Mouse (Mus musculus): ENCODE data around the gene Armh3. TPM values are rescaled to one million over a fixed set of nuclear protein-coding genes. Genes with fewer than 3 reads are reported as not detected.

Armh3 gene
- polyA plus RNA-seq, 1 experiment from 2014 or later = 15.0 TPM

GRCm38 (mm10) chr19:45945986-45946385, 52.3 kb downstream of the Armh3 start:
- ATAC-seq (replicated peaks; ENCODE audit: low FRiP score, low TSS enrichment, low read depth) = no peak
- 86% methylated on average over 2 of the region's 2 CpGs for WGBS
- peaks cover 48% of the 10 kb centered on the region for H3K36me3 ChIP-seq (ENCODE audit: control insufficient read depth, insufficient read depth, low read length)

DNA sequence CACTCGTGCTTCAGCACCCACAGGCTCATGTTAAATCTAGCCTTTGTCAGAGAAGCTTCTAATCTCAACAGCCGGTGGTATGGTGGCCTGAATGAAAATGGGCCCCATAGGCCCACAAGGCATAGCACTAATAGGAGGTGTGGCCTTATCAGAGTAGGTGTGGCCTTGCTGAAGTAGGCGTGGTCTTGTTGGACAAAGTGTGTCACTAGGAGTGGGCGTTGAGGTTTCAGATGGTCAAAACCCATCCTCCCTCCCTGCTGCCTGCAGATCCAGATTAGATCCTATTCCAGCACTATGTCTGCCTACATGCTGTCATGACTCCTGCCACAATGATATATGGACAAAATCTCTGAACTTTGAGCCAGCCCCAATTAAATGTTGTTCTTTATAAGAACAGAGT, 54.5 kb downstream of the Armh3 start:
- Histone ChIP-seq H3K4me3 (ENCODE audit: low read depth, low read length) (no peak overlapping the region), H3K4me2 (ENCODE audit: low read length) (no peak overlapping the region), H3K27ac (ENCODE audit: low read depth) (no peak overlapping the region), H3K9ac (ENCODE audit: low read length) (no peak overlapping the region), H3K27me3 (replicated peaks; ENCODE audit: control insufficient read depth, insufficient read depth, low read length) (no peaks in the 10 kb centered on the region), H3K4me1 (replicated peaks; ENCODE audit: control insufficient read depth, insufficient read depth, low read length) (no peaks in the 10 kb centered on the region), H3K9me3 (ENCODE audit: control insufficient read depth, low read length) (no peaks in the 10 kb centered on the region), H3K36me3 (ENCODE audit: control insufficient read depth, insufficient read depth, low read length) (peaks cover 47% of the 10 kb centered on the region)
- ATAC-seq (replicated peaks; ENCODE audit: low FRiP score, low TSS enrichment, low read depth) (no peak), DNase-seq (ENCODE audit: low spot score) (no peak)
- 75% methylated on average over 4 of the region's 4 CpGs for WGBS

More at GRCm38 (mm10) chr19:45945986-45946385, 52.3 kb downstream of the Armh3 start:
- DNase-seq (ENCODE audit: low spot score) = no peak
- Histone ChIP-seq H3K27me3 (replicated peaks; ENCODE audit: control insufficient read depth, insufficient read depth, low read length) (no peaks in the 10 kb centered on the region), H3K27ac (ENCODE audit: low read depth) (no peak overlapping the region), H3K9me3 (ENCODE audit: control insufficient read depth, low read length) (no peaks in the 10 kb centered on the region), H3K9ac (ENCODE audit: low read length) (no peak overlapping the region), H3K4me3 (ENCODE audit: low read depth, low read length) (no peak overlapping the region), H3K4me2 (ENCODE audit: low read length) (no peak overlapping the region), H3K4me1 (replicated peaks; ENCODE audit: control insufficient read depth, insufficient read depth, low read length) (no peaks in the 10 kb centered on the region)

DNA sequence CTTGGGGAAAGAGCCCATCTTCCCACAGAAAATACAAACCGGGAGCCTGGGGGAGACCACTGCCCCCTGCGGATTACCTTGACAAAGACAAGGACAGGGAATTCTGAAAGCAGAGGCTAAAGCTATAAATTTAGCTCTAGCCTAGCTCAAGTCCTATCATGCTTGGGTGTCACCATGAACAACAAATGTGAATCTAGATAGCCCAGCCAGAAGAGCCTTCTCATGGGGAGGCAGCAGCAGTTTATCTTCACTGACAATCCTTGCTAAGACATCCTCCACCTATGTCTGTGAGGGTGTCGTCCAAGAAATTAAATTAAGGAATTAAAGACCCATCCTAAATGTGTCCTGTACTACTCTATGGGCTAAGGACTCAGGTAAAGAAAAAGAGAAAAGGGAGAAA, 60.2 kb downstream of the Armh3 start:
- no peak overlapping the region for H3K9ac ChIP-seq (ENCODE audit: low read length)
- no peak for ATAC-seq (replicated peaks; ENCODE audit: low FRiP score, low TSS enrichment, low read depth)
- no peaks in the 10 kb centered on the region for H3K9me3 ChIP-seq (ENCODE audit: control insufficient read depth, low read length)
- 43% methylated on average over 3 of the region's 3 CpGs for WGBS
- no peak overlapping the region for H3K4me3 ChIP-seq (ENCODE audit: low read depth, low read length)
- no peaks in the 10 kb centered on the region for H3K27me3 ChIP-seq (replicated peaks; ENCODE audit: control insufficient read depth, insufficient read depth, low read length)
- H3K36me3 ChIP-seq (ENCODE audit: control insufficient read depth, insufficient read depth, low read length) = peaks cover 27% of the 10 kb centered on the region
- no peak overlapping the region for H3K4me2 ChIP-seq (ENCODE audit: low read length)
- DNase-seq (ENCODE audit: low spot score) = no peak
- H3K4me1 ChIP-seq (replicated peaks; ENCODE audit: control insufficient read depth, insufficient read depth, low read length) = no peaks in the 10 kb centered on the region
- no peak overlapping the region for H3K27ac ChIP-seq (ENCODE audit: low read depth)

DNA sequence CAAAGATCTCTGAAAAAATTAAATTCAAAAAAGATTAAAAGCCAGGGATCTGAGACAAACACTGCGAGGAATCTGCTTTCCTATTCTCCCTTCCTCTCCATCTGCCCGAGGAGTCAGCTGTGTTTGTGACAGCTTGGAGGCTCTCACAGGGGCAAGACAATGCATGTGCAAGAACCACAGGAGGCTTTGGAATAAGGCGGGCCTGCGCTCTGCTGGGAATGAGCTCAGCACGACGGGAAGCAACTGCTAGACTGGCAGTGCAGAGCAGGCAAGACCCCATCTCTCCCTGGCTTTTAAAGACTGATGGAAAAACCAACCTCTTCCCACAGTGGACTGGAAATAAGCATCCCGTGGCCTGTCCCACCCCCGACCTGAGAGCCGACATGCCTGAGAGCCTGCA, 60.8 kb downstream of the Armh3 start:
- ATAC-seq (replicated peaks; ENCODE audit: low FRiP score, low TSS enrichment, low read depth) = no peak
- Histone ChIP-seq H3K4me2 (ENCODE audit: low read length) (no peak overlapping the region), H3K27me3 (replicated peaks; ENCODE audit: control insufficient read depth, insufficient read depth, low read length) (no peaks in the 10 kb centered on the region), H3K4me3 (ENCODE audit: low read depth, low read length) (no peak overlapping the region), H3K9me3 (ENCODE audit: control insufficient read depth, low read length) (no peaks in the 10 kb centered on the region), H3K36me3 (ENCODE audit: control insufficient read depth, insufficient read depth, low read length) (peaks cover 32% of the 10 kb centered on the region), H3K9ac (ENCODE audit: low read length) (no peak overlapping the region), H3K27ac (ENCODE audit: low read depth) (no peak overlapping the region), H3K4me1 (replicated peaks; ENCODE audit: control insufficient read depth, insufficient read depth, low read length) (no peaks in the 10 kb centered on the region)
- no peak for DNase-seq (ENCODE audit: low spot score)
- 46% methylated on average over 9 of the region's 9 CpGs for WGBS

DNA sequence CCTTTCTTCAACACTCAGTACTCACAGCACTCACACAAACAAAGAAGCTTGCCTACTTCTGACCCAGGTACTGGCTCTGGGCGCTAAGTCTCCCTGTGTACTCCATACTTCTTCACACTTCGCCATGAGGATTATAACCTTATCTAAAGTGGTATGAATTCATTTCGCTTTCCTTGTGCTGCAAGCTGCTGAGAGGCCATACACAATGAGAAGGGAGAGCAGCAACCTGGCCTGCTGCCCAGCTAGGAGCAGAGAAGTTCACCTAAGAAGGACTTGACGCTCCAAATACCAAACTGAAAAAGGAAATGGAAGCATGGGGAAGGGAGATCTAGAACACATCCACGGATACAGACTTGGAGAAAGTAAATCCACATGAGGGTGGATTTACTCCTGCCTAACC, 71.1 kb downstream of the Armh3 start:
- Histone ChIP-seq H3K36me3 (ENCODE audit: control insufficient read depth, insufficient read depth, low read length) (peaks cover 25% of the 10 kb centered on the region), H3K4me3 (ENCODE audit: low read depth, low read length) (no peak overlapping the region), H3K9me3 (ENCODE audit: control insufficient read depth, low read length) (no peaks in the 10 kb centered on the region), H3K27ac (ENCODE audit: low read depth) (no peak overlapping the region), H3K4me1 (replicated peaks; ENCODE audit: control insufficient read depth, insufficient read depth, low read length) (no peaks in the 10 kb centered on the region), H3K9ac (ENCODE audit: low read length) (no peak overlapping the region), H3K4me2 (ENCODE audit: low read length) (no peak overlapping the region), H3K27me3 (replicated peaks; ENCODE audit: control insufficient read depth, insufficient read depth, low read length) (no peaks in the 10 kb centered on the region)
- no peak for ATAC-seq (replicated peaks; ENCODE audit: low FRiP score, low TSS enrichment, low read depth)
- WGBS = 88% methylated on average over 5 of the region's 5 CpGs
- DNase-seq (ENCODE audit: low spot score) = no peak

- WGBS = 91% methylated on average over 8 of the region's 8 CpGs
- Histone ChIP-seq H3K4me1 (replicated peaks; ENCODE audit: control insufficient read depth, insufficient read depth, low read length) (no peaks in the 10 kb centered on the region), H3K36me3 (ENCODE audit: control insufficient read depth, insufficient read depth, low read length) (peaks cover 25% of the 10 kb centered on the region), H3K9ac (ENCODE audit: low read length) (no peak overlapping the region), H3K27ac (ENCODE audit: low read depth) (no peak overlapping the region), H3K27me3 (replicated peaks; ENCODE audit: control insufficient read depth, insufficient read depth, low read length) (no peaks in the 10 kb centered on the region), H3K4me2 (ENCODE audit: low read length) (no peak overlapping the region), H3K9me3 (ENCODE audit: control insufficient read depth, low read length) (no peaks in the 10 kb centered on the region), H3K4me3 (ENCODE audit: low read depth, low read length) (no peak overlapping the region)
- no peak for ATAC-seq (replicated peaks; ENCODE audit: low FRiP score, low TSS enrichment, low read depth)
- DNase-seq (ENCODE audit: low spot score) = no peak
Measured at GRCm38 (mm10) chr19:45926342-45926741, 71.9 kb downstream of the Armh3 start.

- Histone ChIP-seq H3K27ac (ENCODE audit: low read depth) (no peak overlapping the region), H3K27me3 (replicated peaks; ENCODE audit: control insufficient read depth, insufficient read depth, low read length) (no peaks in the 10 kb centered on the region), H3K4me3 (ENCODE audit: low read depth, low read length) (no peak overlapping the region), H3K9ac (ENCODE audit: low read length) (no peak overlapping the region), H3K4me2 (ENCODE audit: low read length) (no peak overlapping the region), H3K9me3 (ENCODE audit: control insufficient read depth, low read length) (no peaks in the 10 kb centered on the region), H3K4me1 (replicated peaks; ENCODE audit: control insufficient read depth, insufficient read depth, low read length) (no peaks in the 10 kb centered on the region), H3K36me3 (ENCODE audit: control insufficient read depth, insufficient read depth, low read length) (peaks cover 11% of the 10 kb centered on the region)
- 68% methylated on average over 9 of the region's 9 CpGs for WGBS
- ATAC-seq (replicated peaks; ENCODE audit: low FRiP score, low TSS enrichment, low read depth) = no peak
- no peak for DNase-seq (ENCODE audit: low spot score)
Measured at GRCm38 (mm10) chr19:45920299-45921090, 77.8 kb downstream of the Armh3 start.

DNA sequence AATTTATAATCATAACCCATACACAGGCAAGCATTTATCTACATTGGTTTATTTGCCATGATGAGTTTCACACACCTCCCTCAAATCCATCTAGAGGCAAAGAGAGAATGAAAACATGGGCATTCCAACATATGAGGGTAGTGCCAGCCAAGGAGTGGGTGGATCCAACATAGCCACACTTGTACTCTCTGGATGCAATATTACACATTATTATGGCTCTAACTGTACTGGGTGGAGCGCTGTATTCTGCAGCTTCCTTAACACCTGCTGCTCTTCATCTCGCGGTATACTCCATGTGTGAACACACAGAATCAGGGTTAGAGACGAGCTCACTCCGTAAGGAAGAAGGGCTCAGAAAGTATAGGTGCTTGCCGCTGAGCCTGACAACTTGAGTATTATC, 79.9 kb downstream of the Armh3 start:
- H3K27ac ChIP-seq (ENCODE audit: low read depth) = no peak overlapping the region
- H3K9ac ChIP-seq (ENCODE audit: low read length) = no peak overlapping the region
- no peaks in the 10 kb centered on the region for H3K4me1 ChIP-seq (replicated peaks; ENCODE audit: control insufficient read depth, insufficient read depth, low read length)
- WGBS = 94% methylated on average over 6 of the region's 6 CpGs
- no peak overlapping the region for H3K4me2 ChIP-seq (ENCODE audit: low read length)
- no peak for DNase-seq (ENCODE audit: low spot score)
- H3K4me3 ChIP-seq (ENCODE audit: low read depth, low read length) = no peak overlapping the region
- no peaks in the 10 kb centered on the region for H3K27me3 ChIP-seq (replicated peaks; ENCODE audit: control insufficient read depth, insufficient read depth, low read length)
- H3K36me3 ChIP-seq (ENCODE audit: control insufficient read depth, insufficient read depth, low read length) = peaks cover 16% of the 10 kb centered on the region
- no peak for ATAC-seq (replicated peaks; ENCODE audit: low FRiP score, low TSS enrichment, low read depth)
- no peaks in the 10 kb centered on the region for H3K9me3 ChIP-seq (ENCODE audit: control insufficient read depth, low read length)

- Histone ChIP-seq H3K27me3 (replicated peaks; ENCODE audit: control insufficient read depth, insufficient read depth, low read length) (no peaks in the 10 kb centered on the region), H3K36me3 (ENCODE audit: control insufficient read depth, insufficient read depth, low read length) (peaks cover 16% of the 10 kb centered on the region), H3K9ac (ENCODE audit: low read length) (no peak overlapping the region), H3K9me3 (ENCODE audit: control insufficient read depth, low read length) (no peaks in the 10 kb centered on the region), H3K4me1 (replicated peaks; ENCODE audit: control insufficient read depth, insufficient read depth, low read length) (no peaks in the 10 kb centered on the region), H3K4me2 (ENCODE audit: low read length) (no peak overlapping the region), H3K27ac (ENCODE audit: low read depth) (no peak overlapping the region), H3K4me3 (ENCODE audit: low read depth, low read length) (no peak overlapping the region)
- DNase-seq (ENCODE audit: low spot score) = no peak
- 70% methylated on average over 3 of the region's 3 CpGs for WGBS
- no peak for ATAC-seq (replicated peaks; ENCODE audit: low FRiP score, low TSS enrichment, low read depth)
Measured at GRCm38 (mm10) chr19:45917856-45918255, 80.4 kb downstream of the Armh3 start.

Measured in intestine, embryonic 14.5 days (tissue).